Mouse (Mus musculus) heart, postnatal 0 days (tissue): ENCODE measurements around the gene Mta3.

ENCODE experiments used
- CTCF ChIP-seq: IDR thresholded peaks from 2 replicates; pipeline ENCODE4 v1.5.1; 2016; ENCODE audit warnings: antibody characterized with exemption, control low read depth, low read depth
- EP300 ChIP-seq: IDR thresholded peaks from 2 replicates; pipeline ENCODE4 v1.6.1; 2016; ENCODE audit warnings: antibody characterized with exemption, low read depth

GRCm38 (mm10) chr17:83705352-83706115 is 429 bp upstream of the Mta3 start:
- TF ChIP-seq CTCF (no peak), EP300 (no peak)
